10 mouse cellular contexts compared by ENCODE assay signal in genomic region chr5:128935359-128935899, GRCm38 (mm10). TPM values are rescaled to one million over a fixed set of nuclear protein-coding genes. Genes with fewer than 3 reads are reported as not detected.
DNase-seq lines count a peak whose midpoint lies in the region; ATAC-seq and TF ChIP-seq lines count a peak whose summit lies in the region.
"Had no signal": no experiment of that assay in that cellular context is flagged by ENCODE, and none has a peak within 500 bp of the region (broad histone marks: within the 10 kb centered on the region; RNA-seq: fewer than 3 reads in every experiment).

No protein-coding gene starts in this region.

- TF ChIP-seq CTCF in lung, postnatal 0 days (IDR thresholded peaks at IDR 0.05), result no peak

- no peaks in the 10 kb centered on the region for H3K9me3 ChIP-seq in lung, postnatal 0 days (ENCODE audit: low read length)
- no peaks in the 10 kb centered on the region for H3K9me3 ChIP-seq in heart, embryonic 13.5 days
- H3K9me3 ChIP-seq: embryonic facial prominence, embryonic 13.5 days had no signal

- no peaks in the 10 kb centered on the region for H3K4me1 ChIP-seq in lung, postnatal 0 days (ENCODE audit: insufficient read depth, low read depth, low read length)
- H3K4me1 ChIP-seq in heart, embryonic 13.5 days, result peaks cover 8% of the 10 kb centered on the region; the same call in 1 of the 2 replicates
- H3K4me1 ChIP-seq: embryonic facial prominence, embryonic 13.5 days had no signal

- WGBS in lung, postnatal 0 days, result 52% methylated on average over 6 of the region's 6 CpGs
- WGBS in heart, embryonic 13.5 days, result 32% methylated on average over 6 of the region's 6 CpGs

- H3K4me2 ChIP-seq in lung, postnatal 0 days (replicated peaks; ENCODE audit: low read depth, low read length), result no peak overlapping the region
- no peak overlapping the region for H3K4me2 ChIP-seq in heart, embryonic 13.5 days
- H3K4me2 ChIP-seq: embryonic facial prominence, embryonic 13.5 days had no signal

- no peak overlapping the region for H3K9ac ChIP-seq in lung, postnatal 0 days (replicated peaks; ENCODE audit: low read depth)
- no peak overlapping the region for H3K9ac ChIP-seq in heart, embryonic 13.5 days
- H3K9ac ChIP-seq: embryonic facial prominence, embryonic 13.5 days had no signal

- no peak; the same call in 1 of the 2 replicates for ATAC-seq in lung, postnatal 0 days
- peak; percentile 76 for ATAC-seq in heart, embryonic 13.5 days (ENCODE audit: extremely low read depth, insufficient number of reproducible peaks, low FRiP score, low TSS enrichment)

- no peaks in the 10 kb centered on the region for H3K36me3 ChIP-seq in lung, postnatal 0 days (ENCODE audit: insufficient read depth, low read length)
- no peaks in the 10 kb centered on the region for H3K36me3 ChIP-seq in heart, embryonic 13.5 days
- H3K36me3 ChIP-seq: embryonic facial prominence, embryonic 13.5 days had no signal

- H3K27me3 ChIP-seq in lung, postnatal 0 days (replicated peaks; ENCODE audit: insufficient read depth, low read length), result no peaks in the 10 kb centered on the region
- peaks cover 16% of the 10 kb centered on the region for H3K27me3 ChIP-seq in heart, embryonic 13.5 days (replicated peaks)
- H3K27me3 ChIP-seq: CH12.LX; embryonic facial prominence, embryonic 13.5 days had no signal

- no peak for TF ChIP-seq EP300 in lung, postnatal 0 days (IDR thresholded peaks at IDR 0.05)

- no peak overlapping the region for H3K27ac ChIP-seq in lung, postnatal 0 days (ENCODE audit: low read length)
- no peak overlapping the region for H3K27ac ChIP-seq in heart, embryonic 13.5 days (replicated peaks)
- H3K27ac ChIP-seq: embryonic facial prominence, embryonic 13.5 days had no signal

- peak; percentile 39 to 81 for DNase-seq in cerebellum, postnatal 4 days (ENCODE audit: low spot score in 2 of 2)
- DNase-seq in cerebellum, adult 9-11 months, result no peak
- peak; percentile 32 for DNase-seq in lung, postnatal 36 days
- no peak for DNase-seq in lung, postnatal 0 days (ENCODE audit: low spot score)
- peak; percentile 12 for DNase-seq in ovary, postnatal 10 days (ENCODE audit: low spot score)
- no peak for DNase-seq in spleen, postnatal 4 days (ENCODE audit: low spot score in 2 of 2)
- no peak for DNase-seq in urinary bladder, adult 18-20 months (ENCODE audit: low spot score in 2 of 2)

- no peak overlapping the region for H3K4me3 ChIP-seq in lung, postnatal 0 days (ENCODE audit: low read depth, low read length)
- H3K4me3 ChIP-seq in heart, embryonic 13.5 days, result no peak overlapping the region
- H3K4me3 ChIP-seq: embryonic facial prominence, embryonic 13.5 days had no signal

RNA-seq across cellular contexts. Expression of gene Rimbp2, which starts 17.9 kb away (rescaled TPM):
- polyA plus RNA-seq in lung, postnatal 0 days (2015; fragmentation: Nextera tagmentation; extraction: Ambion mirVana), result not detected in 2 replicates
- polyA plus RNA-seq in heart, embryonic 13.5 days (2015; fragmentation: Nextera tagmentation; extraction: Ambion mirVana), result 0.15 and 0.24 TPM in 2 replicates

Comparison
In these comparisons a context has a peak if more than half of its experiments do, and no peak if none do; other contexts are left out.
1. DNase-seq: peak in cerebellum, postnatal 4 days (2 of 2), lung, postnatal 36 days (single experiment) and ovary, postnatal 10 days (single experiment); none in cerebellum, adult 9-11 months (single experiment), lung, postnatal 0 days (single experiment), spleen, postnatal 4 days (0 of 2) and urinary bladder, adult 18-20 months (0 of 2).